Mouse (Mus musculus) ES-Bruce4 (cell line): ENCODE data around the gene Has1. TPM values are rescaled to one million over a fixed set of nuclear protein-coding genes. Genes with fewer than 3 reads are reported as not detected.

ENCODE experiments used
- H3K27ac ChIP-seq: 2 replicates; pipeline ENCODE4 v1.5.1; 2012; ENCODE audit warnings: low read length, inconsistent platforms; ENCODE audit not compliant: insufficient read depth
- H3K27me3 ChIP-seq: 2 replicates; pipeline ENCODE4 v1.6.1; 2012; ENCODE audit warnings: mild to moderate bottlenecking, low read length, inconsistent platforms; ENCODE audit not compliant: control insufficient read depth, poor library complexity, insufficient read depth, severe bottlenecking
- H3K36me3 ChIP-seq: 2 replicates; pipeline ENCODE4 v1.6.1; 2012; ENCODE audit warnings: inconsistent platforms, mild to moderate bottlenecking, low read length, moderate library complexity; ENCODE audit not compliant: control insufficient read depth, poor library complexity, insufficient read depth, severe bottlenecking
- H3K4me1 ChIP-seq: one replicate; pipeline ENCODE4 v1.8.1; 2011; ENCODE audit warnings: low read length; ENCODE audit not compliant: control insufficient read depth, insufficient read depth
- H3K4me3 ChIP-seq: 2 replicates; pipeline ENCODE4 v1.5.1; 2011; ENCODE audit warnings: low read depth, mild to moderate bottlenecking, low read length
- H3K9ac ChIP-seq: 2 replicates; pipeline ENCODE4 v1.6.1; 2012; ENCODE audit warnings: low read depth, mild to moderate bottlenecking, inconsistent platforms; ENCODE audit not compliant: poor library complexity, severe bottlenecking
- H3K9me3 ChIP-seq: replicated peaks from 2 replicates; pipeline ENCODE4 v1.6.1; 2012; ENCODE audit warnings: mild to moderate bottlenecking, low read length, inconsistent platforms; ENCODE audit not compliant: control insufficient read depth, poor library complexity, insufficient read depth, severe bottlenecking
- CTCF ChIP-seq: IDR thresholded peaks from one replicate; pipeline ENCODE4 v1.8.1; 2011; ENCODE audit warnings: low read depth, low read length
- EP300 ChIP-seq: IDR thresholded peaks from 2 replicates; pipeline ENCODE4 v1.6.1; 2011; ENCODE audit warnings: low read depth, low read length; ENCODE audit not compliant: insufficient read depth
- POLR2A ChIP-seq: IDR thresholded peaks from one replicate; pipeline ENCODE4 v1.8.1; 2011; ENCODE audit warnings: low read length; ENCODE audit not compliant: insufficient read depth
- polyA plus RNA-seq: library from polyadenylated mRNA; stranded (reverse); fragments of >200 nt; gene quantifications from 2 replicates; pipeline ENCODE4 v1.2.4, GENCODE M21; 2011; ENCODE audit warnings: low read depth; ENCODE audit not compliant: missing spikeins, insufficient read depth, insufficient read length

Gene Has1
- polyA plus RNA-seq, 1 experiment: not detected

GRCm38 (mm10) chr17:17825921-17826591 is 28.9 kb downstream of the Has1 start:
- no peaks in the 10 kb centered on the region for H3K36me3 ChIP-seq
- peak overlapping the region; percentile 69 for H3K4me3 ChIP-seq
- peaks cover 6% of the 10 kb centered on the region for H3K4me1 ChIP-seq
- peak overlapping the region; percentile 91 for H3K9ac ChIP-seq
- no peaks in the 10 kb centered on the region for H3K9me3 ChIP-seq
- no peak for TF ChIP-seq CTCF
- TF ChIP-seq EP300: no peak
- TF ChIP-seq POLR2A: no peak
- H3K27me3 ChIP-seq: no peaks in the 10 kb centered on the region
- H3K27ac ChIP-seq: peak overlapping the region; percentile 78

- H3K36me3 ChIP-seq: no peaks in the 10 kb centered on the region
- H3K9me3 ChIP-seq: no peaks in the 10 kb centered on the region
- no peak overlapping the region for H3K27ac ChIP-seq
- no peak for TF ChIP-seq EP300
- TF ChIP-seq CTCF: no peak
- no peak for TF ChIP-seq POLR2A
- no peak overlapping the region for H3K9ac ChIP-seq
- H3K27me3 ChIP-seq: no peaks in the 10 kb centered on the region
- no peaks in the 10 kb centered on the region for H3K4me1 ChIP-seq
- H3K4me3 ChIP-seq: no peak overlapping the region
These were observed 31.2 kb downstream of the Has1 start for GRCm38 (mm10) chr17:17823612-17824336.

- no peak overlapping the region for H3K4me3 ChIP-seq
- no peak overlapping the region for H3K27ac ChIP-seq
- no peaks in the 10 kb centered on the region for H3K27me3 ChIP-seq
- H3K36me3 ChIP-seq: no peaks in the 10 kb centered on the region
- no peaks in the 10 kb centered on the region for H3K9me3 ChIP-seq
- TF ChIP-seq EP300 (no peak), CTCF (no peak), POLR2A (no peak)
- H3K4me1 ChIP-seq: no peaks in the 10 kb centered on the region
- H3K9ac ChIP-seq: no peak overlapping the region
These were observed 59.5 kb downstream of the Has1 start for GRCm38 (mm10) chr17:17795527-17795926.

Other genes starting within 250 kb of the Has1 start
- gene Lnpep, start 230.2 kb downstream of the Has1 start, polyA plus RNA-seq: 60.5 and 63.5 TPM in 2 replicates
- gene Vmn2r90, start 151.5 kb downstream of the Has1 start, polyA plus RNA-seq: not detected in 2 replicates
- 81.0 and 82.4 TPM in 2 replicates for gene Spaca6, start 28.0 kb downstream of the Has1 start, polyA plus RNA-seq
- gene Fpr1, start 28.7 kb upstream of the Has1 start, polyA plus RNA-seq: not detected in 2 replicates
- not detected in 2 replicates for gene Fpr2, start 32.6 kb upstream of the Has1 start, polyA plus RNA-seq
- not detected in 2 replicates for gene Fpr3, start 32.6 kb upstream of the Has1 start, polyA plus RNA-seq
- not detected in 2 replicates for gene Fpr-rs4, start 166.5 kb upstream of the Has1 start, polyA plus RNA-seq
- gene Vmn2r124, start 194.2 kb upstream of the Has1 start, polyA plus RNA-seq: 0.13 and 0.20 TPM in 2 replicates
- not detected in 2 replicates for gene Vmn2r91, start 229.8 kb upstream of the Has1 start, polyA plus RNA-seq